Mouse (Mus musculus): ENCODE measurements around the gene Gm12184. TPM values are rescaled to one million over a fixed set of nuclear protein-coding genes. Genes with fewer than 3 reads are reported as not detected.
"Not testable (repeated sequence)": the region's sequence is repeated elsewhere in the genome, so short reads cannot be mapped to it uniquely, and the experiment has no call there.

Gene Gm12184
- total RNA-seq, 2 experiments from 2014 or later, result 5.3 to 5.4 TPM

DNA sequence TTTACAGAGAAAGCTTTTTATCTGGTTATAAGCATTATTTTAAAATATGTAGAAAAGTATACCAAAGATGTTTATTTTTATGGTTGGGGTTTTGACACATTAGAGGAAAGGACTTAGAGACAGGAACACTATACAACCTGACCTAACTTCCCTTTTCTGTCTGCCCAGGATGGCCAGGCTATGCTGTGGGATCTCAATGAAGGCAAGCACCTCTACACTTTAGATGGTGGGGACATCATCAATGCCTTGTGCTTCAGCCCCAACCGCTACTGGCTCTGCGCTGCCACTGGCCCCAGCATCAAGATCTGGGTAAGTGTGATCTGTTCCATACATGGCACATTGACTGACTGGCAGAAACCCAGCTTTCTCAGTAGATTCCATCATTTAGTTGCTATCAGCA lies 22.5 kb downstream of the Gm12184 start:
- DNase-seq (ENCODE audit: low spot score in 2 of 2), result no peak

DNA sequence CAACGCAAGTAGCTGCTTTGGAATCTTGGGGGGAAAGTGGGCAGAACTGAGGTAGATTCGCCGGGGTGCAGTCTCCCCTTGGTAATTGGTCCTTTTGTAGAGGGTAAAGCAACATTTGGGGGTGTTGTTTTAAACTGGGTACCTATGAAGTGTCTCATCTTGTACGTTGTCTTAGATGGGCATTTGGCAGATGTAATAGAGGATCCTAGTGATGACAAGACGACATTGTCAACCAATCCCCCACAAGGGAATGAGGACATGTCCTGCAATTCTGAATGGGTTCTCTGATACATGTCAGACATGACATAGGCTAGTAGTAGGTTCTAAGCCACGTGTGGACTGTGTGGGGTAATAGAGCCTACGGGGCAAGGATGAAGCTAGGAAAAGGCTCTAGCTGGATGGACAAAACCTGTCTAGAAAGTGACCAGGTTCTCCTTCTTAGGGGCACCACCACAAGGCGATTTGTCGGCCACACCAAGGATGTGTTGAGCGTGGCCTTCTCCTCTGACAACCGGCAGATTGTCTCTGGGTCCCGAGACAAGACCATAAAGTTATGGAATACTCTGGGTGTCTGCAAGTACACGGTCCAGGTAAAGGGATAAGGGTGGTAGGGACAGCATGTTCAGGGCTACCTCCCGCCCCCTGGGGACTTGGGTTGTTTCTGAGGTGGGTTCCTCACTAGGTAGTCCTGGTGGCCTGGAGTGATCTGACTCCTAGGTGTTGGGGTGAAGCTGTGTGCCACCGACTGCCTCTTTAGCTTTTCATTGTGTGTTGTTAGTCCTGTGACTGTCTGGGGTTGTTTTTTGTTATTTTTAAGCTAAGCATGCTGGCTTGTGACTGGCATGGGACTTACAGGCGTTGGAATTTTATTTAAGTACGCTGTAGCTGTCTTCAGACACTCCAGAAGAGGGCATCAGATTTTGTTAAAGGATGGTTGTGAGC lies 24.4 kb downstream of the Gm12184 start:
- DNase-seq (ENCODE audit: low spot score in 2 of 2), result no peak

DNA sequence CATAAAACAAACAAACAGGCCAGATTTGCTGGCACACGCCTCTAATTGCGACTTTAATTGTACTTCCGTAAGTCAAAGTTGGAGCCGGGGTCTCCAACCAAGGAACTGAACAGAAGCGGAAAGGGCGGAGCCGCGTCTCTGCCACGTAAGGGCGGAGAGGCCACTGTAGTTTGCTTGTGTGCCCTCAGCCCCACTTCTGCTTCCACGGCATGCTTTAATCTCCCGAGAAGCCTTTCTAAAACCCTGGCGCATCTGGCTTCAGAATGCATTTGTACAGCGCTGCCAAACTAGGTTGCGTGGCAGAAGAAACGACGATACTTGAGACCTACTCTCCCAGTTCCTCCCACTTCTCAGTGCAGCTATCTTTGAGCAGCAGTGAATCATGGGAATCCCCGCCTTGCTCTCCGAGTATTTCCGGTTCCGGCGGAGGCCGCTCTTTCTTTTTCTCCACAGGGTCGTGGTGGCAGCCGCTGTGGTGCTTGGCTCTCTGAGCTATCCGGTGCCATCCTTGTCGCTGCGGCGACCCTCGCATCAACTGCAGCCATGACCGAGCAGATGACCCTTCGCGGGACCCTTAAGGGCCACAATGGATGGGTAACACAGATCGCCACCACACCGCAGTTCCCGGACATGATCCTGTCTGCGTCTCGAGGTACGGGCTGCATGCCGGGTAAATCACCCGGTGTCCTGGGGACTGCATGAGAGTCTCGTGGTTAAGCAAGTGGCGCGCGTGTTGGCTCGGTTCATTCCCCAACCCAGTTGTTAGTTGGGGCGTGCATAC lies 26.3 kb downstream of the Gm12184 start, which contains the start of gene Rack1:
TSS of gene Rack1 (plus strand) at position 412 of the 781 bp plus-strand sequence.
- DNase-seq (ENCODE audit: low spot score in 2 of 2), result peak; percentile 77 to 82

DNA sequence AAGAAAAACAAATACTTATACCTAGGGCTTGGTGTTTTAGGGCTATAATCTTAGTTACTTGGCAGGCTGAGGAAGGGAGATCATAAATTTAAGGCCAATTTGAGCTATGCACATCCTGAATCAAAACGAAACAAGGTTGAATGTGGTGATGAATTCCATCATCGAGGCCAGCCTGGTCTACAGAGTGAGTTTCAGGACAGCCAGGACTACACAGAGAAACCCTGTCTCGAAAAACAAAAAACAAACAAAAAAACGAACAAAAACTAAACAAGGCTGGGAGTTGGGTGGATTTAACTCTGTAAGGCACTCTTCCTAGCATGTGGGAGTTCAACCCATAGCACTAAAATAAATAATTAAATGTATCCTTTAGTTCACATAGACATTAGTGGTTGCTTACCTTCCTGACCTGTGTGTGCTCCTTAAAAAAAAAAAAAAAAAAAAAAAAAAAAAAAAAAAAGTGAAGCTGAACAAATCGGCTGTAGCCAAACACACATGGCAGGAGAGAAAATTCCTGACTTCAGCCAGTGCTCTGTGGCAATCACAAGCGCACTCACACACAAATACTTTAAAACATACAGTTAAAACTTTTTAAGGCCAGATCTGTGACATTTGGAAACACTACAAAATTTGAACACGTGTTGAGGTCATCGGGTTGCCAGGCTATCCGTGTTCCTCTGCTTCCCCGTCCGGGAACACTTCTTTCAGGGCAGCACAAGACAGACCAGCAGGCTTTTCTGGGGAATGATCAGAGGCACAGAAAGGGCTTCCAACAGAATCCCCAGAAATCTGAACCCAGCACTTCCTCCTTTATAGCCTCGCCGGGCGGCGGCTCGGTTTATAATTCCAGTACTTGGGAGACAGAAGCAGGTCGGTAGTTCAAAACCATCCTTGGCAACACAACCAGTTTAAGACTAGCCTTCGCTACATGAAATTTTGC lies 27.2 kb downstream of the Gm12184 start:
- peak in 1 of 2 experiments; percentile 19 for DNase-seq (ENCODE audit: low spot score in 2 of 2)

DNA sequence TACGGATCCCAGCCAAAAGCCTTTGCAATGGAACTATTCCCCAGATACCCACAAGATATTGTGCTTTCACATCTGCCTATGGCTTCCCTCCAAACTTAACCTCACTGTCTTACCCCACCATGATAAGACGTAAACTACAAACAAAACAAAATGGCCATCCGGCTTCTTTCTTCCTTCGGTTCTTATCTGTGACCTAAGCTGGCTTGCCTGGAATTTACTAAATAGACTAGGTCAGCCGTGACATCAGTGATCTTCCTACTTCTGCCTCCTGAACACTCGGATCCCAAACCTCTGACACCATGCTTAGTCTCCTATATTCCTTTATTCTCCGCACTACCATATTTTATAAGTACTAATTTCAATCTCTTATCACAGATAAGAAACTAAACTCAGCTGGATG lies 28.1 kb downstream of the Gm12184 start:
- DNase-seq (ENCODE audit: low spot score in 2 of 2), result no peak

DNA sequence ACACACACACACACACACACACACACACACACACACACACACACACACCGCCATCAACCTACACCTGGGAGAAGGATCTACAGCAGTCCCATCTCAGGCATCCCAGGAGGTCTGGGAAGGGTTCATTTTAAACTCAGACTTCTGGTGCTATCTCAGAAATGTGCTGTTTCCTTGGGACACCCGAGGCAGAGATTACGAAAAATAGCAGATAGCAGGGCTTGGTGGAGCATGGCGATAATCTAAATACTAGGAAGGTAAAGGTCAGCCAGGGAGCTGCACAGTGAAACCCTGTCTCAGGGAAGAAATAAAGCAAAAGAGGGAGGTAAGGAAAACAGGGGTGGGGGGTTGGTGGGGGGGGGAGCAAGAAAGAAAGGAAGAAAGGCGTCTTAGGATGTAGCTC lies 29.2 kb downstream of the Gm12184 start:
- DNase-seq (ENCODE audit: low spot score in 2 of 2), result no peak

DNA sequence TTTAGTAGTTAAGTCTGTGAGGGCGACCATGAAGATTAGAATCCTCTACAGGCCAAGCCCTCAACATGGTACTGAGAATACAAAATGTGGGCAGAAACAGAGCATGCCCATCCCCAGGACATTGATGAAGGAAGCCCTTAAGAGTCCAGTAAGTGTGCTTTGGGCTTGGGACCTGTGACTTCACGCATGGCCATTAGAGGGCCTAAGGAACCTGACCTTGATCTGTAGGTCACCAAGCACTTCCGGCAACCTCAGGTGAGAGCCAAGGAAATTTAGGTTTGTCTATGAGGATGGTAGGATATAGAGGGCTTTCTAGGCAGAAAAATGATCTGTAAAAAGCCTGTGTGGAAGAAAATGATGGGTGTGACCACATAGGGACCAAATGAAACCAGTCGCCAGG lies 30.2 kb downstream of the Gm12184 start:
- DNase-seq (ENCODE audit: low spot score in 2 of 2), result no peak

DNA sequence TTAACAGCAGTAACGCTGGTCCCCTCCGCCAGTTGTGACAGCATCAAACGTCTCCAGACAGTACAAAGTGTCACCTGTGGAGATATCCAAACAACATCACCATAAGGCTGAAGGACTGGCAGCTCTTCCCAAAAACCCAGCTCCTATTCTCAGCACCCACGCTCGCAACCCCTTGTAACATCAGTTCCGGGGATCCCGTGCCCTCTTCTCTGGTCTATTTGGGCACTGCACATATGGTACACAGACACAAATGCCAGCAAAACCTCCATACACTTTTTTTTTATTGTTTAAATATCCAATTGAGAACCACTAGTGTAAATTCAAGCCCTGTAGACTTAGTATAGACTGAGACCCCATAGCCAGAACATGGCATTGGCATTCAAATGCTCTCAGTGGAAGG lies 31.2 kb downstream of the Gm12184 start:
- DNase-seq (ENCODE audit: low spot score in 2 of 2), result no peak

DNA sequence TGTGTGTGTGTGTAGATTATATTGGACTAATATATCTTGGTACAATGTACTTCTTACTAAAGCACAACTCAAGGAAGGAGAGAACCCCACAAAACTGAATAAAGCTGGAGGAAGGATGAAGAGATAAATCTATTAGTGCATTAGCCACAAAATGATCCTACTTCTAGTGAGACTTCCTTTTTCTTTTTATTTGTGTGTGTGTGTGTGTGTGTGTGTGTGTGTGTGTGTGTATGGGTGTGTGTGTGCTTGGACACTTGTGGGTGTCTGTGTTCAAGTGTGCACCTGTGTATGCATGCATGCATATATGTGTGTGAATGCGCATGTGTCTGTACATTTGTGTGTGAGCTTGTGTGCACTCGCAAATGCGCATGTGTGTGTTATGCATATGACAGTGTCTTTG lies 33.3 kb downstream of the Gm12184 start:
- DNase-seq (ENCODE audit: low spot score in 2 of 2), result no peak

DNA sequence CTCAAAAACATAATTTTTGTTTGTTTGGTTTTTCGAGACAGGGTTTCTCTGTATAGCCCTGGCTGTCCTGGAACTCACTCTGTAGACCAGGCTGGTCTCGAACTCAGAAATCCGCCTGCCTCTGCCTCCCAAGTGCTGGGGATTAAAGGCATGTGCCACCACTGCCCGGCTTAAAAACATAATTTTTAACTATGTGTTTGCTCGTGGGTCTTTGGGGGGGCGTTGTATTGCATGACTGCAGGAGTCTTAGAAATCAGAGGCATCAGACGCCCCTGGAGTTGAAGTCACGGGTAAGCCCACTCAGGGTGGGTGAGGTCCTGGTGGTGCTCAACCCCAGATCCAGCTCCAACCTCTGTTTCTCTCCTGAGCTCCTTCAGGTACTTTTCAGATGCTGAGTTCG lies 34.6 kb downstream of the Gm12184 start:
- DNase-seq (ENCODE audit: low spot score in 2 of 2), result not testable (repeated sequence)

DNA sequence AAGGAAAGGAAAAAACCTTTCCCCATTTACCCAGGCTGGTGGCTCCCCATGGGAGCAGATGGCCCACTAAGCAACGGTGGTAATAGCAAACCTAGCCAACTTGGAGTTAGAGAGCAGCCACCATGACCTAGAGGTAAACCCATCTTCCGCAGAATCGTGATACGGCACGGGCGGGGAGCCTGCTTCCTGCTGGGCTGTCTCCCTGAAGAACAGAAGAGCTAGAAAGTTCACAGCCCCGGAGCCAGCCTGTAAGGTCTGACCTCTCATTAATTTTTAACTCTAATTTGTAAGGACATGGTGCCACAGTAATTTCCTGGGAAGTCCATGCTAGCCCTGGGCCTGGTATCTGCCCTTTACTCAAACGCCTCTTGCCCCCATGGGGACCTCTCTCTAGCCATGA lies 35.5 kb downstream of the Gm12184 start:
- DNase-seq (ENCODE audit: low spot score in 2 of 2), result no peak

DNA sequence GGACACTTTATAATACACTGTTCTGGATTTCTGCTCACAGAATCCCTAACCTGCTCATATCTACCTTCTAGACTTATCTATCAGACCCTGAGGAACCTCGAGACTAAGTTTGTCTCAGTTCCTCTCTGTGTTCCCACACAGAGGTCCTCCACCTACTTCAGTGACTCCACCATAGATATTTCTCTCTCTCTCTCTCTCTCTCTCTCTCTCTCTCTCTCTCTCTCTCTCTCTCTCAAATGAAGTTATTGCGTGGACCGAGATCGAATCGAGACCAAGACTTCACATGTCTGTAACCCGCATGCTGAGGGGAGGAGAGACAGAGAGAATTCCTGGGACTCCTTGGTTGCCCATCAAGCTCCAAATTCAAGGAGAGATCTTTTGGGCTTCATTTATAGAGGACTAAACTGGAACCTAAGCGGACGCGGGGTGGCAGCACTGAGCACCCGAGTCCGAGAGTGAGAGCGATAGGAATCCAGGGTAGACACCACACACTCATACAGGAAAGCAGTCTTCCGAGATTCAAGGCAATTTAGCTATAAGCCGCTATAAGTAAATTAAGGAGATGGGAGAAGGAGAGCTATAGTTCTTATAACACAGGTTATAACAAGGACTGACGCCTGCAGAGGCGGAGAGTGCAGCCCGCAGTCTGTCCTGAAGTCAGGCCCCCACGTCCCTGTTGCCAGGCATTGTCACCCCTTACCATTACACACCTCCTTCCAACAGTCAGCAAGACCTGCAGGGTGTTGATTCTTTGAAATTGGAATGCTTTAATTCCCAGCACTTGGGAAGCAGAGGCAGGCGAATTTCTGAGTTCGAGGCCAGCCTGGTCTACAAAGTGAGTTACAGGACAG lies 36.3 kb downstream of the Gm12184 start:
- DNase-seq (ENCODE audit: low spot score in 2 of 2), result peak; percentile 69 to 76

DNA sequence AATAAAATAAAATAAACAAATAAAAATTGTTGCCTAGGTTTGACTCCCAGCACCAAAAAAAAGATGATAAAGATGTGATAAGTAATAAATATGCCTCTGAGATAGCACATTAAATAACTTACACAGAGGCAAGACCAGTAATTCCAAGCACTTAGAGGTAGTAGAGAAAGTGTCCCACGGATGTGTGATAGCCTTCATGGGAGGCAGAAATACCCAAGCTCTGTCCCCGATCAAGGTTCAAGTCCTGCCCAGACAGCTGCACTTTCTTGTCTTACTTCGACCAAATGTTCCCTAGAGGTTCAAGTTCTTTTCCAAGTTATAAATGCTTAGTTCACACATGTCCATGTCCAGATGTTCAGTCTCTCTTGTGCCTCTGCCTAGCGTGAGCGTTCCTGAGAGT lies 37.2 kb downstream of the Gm12184 start:
- no peak for DNase-seq (ENCODE audit: low spot score in 2 of 2)

DNA sequence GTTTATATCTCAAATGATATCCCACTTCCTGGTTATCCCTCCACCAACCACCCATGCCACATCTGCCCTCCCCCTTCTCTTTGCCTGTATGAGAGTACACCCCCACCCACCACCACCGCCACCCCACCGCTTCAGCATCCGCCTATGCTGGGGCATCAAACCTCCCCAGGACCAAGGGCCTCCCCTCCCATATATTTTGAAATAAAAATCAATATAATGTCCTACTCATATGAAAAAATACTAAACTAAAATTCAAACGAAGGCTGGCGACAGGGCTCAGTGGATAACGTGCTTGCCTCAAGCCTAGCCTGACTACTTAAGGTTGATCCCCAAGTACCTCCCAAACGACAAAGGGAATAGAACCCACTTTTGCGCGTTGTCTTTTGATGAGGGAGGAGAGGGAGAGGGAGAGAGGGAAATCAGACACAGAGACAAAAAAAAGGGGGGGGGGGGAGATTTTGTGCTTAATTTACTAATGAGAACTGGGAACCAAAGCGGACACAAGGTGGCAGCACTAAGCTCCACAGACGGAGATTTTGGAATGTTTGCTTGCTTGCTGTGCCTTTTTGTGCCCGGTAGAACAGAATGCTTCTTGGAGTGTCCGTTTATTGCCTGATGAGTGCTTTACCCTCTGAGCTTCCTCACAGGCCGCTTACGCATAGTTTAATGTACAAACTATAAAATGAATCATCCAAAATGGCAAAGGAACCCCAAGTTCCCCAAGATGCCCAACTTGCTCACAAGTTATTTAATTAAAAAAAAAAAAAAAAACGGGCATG lies 38.0 kb downstream of the Gm12184 start:
- DNase-seq (ENCODE audit: low spot score in 2 of 2), result peak in 1 of 2 experiments; percentile 54

DNA sequence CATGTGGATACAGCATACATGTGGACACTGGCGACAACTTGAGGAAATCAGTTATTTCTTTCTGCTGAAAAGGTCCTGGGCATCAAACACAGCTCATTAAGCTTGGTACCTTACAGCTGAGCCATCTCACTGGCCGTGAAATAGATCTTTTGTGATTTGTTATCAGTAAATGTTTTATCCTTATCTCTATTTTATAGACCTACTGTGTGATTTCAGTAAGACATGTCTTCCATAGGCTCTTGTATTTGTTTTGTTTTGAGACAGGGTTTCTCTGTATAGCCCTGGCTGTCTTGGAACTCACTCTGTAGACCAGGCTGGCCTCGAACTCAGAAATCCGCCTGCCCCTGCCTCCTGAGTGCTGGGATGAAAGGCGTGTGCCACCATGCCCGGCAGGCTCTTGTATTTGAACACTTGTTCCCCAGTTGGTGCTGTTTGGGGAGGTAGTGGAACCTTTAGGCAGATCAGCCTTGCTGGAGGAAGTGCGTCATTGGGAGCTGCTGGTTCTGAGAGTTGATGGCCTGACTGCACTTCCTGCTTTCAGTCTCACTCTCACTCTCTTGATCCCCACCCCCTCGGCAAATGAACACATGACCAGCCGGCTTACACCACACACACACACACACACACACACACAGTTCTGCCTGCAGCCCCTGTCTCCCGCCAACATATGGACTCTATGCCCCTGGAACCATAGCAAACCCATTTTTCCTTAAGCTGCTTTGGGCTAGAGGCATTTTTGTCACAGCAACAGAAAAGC lies 38.8 kb downstream of the Gm12184 start:
- DNase-seq (ENCODE audit: low spot score in 2 of 2), result no peak

DNA sequence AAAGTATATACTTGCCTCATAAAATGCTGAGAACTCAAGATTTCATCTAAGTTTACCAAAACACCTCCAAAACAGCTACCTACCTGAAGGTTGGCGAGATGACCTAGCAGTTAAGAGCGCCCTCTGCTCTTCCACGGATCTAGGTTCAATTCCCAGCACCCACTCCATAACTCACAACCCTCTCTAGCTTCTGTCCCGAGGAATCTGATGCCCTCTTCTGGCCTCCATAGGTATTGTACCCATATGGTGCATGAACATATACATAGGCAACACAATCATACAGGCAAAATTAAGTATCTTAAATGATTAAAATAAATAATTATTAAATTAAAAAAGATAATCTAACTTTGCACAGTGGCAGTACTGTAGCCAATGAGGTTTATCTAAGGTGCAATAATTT lies 44.2 kb downstream of the Gm12184 start:
- DNase-seq (ENCODE audit: low spot score in 2 of 2), result no peak

DNA sequence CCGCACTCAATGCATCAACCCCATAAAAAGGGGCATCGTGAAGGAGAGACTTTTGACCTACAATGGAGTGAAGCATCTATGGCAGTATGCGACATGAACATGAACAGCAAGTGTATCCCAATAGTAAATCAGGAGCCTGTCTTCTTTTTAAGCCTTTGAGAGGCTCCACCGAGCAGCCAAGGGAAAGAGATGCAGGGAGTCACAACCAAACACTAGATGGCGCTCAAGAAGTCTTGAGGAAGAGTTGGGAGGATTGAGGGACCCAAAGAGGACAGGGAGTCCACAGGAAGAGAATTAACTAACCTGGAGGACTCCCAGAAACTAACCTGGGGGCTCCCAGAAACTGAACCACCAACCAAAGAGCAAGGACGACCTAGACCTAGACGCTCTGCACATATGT lies 47.0 kb downstream of the Gm12184 start:
- DNase-seq (ENCODE audit: low spot score in 2 of 2), result no peak

DNA sequence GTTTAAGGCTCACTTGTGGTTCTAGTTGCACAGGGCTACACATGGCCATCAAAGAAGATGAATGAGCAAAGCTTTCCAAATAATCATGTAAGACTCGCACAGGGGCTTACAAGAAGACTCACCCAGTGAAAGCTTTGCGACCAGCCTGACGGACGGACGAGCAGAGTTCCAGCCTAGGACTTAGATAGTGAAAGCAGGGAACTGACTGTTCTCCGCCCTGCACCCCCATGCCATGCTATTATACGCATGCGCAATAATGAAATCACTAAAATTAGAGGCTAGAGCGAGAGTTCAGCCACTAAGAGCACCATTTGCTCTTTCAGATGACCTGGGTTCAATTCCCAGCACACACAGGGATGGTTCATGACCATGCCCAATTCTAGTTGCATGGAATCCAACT lies 49.2 kb downstream of the Gm12184 start:
- DNase-seq (ENCODE audit: low spot score in 2 of 2), result no peak

DNA sequence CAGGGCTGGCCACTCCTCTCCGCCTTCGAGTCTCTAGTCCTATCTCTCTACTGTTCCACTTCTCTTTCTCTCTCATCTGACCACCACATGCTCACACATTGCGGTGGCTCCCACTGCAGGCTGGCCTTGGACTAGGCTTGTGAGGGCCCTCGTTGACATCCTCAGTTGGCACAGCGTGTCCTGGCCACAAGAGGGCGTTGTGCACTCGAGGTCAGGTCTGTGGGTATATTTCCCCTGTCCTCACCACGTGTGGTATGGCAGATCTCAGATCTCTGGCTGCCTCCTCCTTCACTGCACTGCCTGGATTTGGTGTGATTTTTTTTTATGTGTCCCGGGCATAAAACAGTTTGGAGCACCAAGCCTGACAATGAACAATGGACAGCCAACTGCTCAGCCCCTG lies 49.8 kb downstream of the Gm12184 start:
- DNase-seq (ENCODE audit: low spot score in 2 of 2), result no peak

Measured in adrenal gland, postnatal 4 days (tissue).